In the genomic region with DNA sequence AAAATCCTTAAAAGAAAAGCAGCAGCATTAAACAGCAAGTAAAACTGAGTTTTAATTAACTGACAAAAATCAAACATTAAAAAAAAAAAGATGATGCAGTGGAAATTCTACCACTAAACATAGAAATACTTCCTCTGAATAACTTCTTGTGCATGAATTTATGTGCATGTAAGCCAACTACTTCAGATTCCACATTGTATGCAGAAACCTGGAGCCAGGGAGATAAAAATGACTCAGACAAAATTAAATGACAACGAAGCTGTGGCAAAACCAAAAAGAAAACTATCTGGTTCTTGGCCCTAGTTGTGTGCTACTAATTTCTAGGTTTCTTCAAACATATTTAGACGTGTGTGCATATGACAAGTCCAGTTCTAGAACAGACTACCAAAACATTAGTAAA, we compare ENCODE assay signal across 25 mouse cellular contexts. TPM values are rescaled to one million over a fixed set of nuclear protein-coding genes. Genes with fewer than 3 reads are reported as not detected.
DNase-seq lines count a peak whose midpoint lies in the region; ATAC-seq and TF ChIP-seq lines count a peak whose summit lies in the region.
"Had no signal": no experiment of that assay in that cellular context is flagged by ENCODE, and none has a peak within 500 bp of the region (broad histone marks: within the 10 kb centered on the region; RNA-seq: fewer than 3 reads in every experiment).

No protein-coding gene starts in this region.

- H3K36me3 ChIP-seq in heart, embryonic 14.5 days (ENCODE audit: control insufficient read depth, insufficient read depth, low read length): no peaks in the 10 kb centered on the region
- H3K36me3 ChIP-seq in midbrain, embryonic 14.5 days (ENCODE audit: control insufficient read depth, insufficient read depth, low read length): no peaks in the 10 kb centered on the region
- no peaks in the 10 kb centered on the region for H3K36me3 ChIP-seq in midbrain, embryonic 16.5 days (ENCODE audit: control insufficient read depth, insufficient read depth, low read length)
- H3K36me3 ChIP-seq: G1E; hindbrain, embryonic 13.5 days; limb, embryonic 12.5 days had no signal

- H3K4me2 ChIP-seq in heart, embryonic 14.5 days (ENCODE audit: low read length): peak overlapping the region; percentile 81
- peak overlapping the region; percentile 79 for H3K4me2 ChIP-seq in midbrain, embryonic 14.5 days (ENCODE audit: low read length)
- H3K4me2 ChIP-seq in midbrain, embryonic 16.5 days (ENCODE audit: low read length): no peak overlapping the region
- H3K4me2 ChIP-seq: hindbrain, embryonic 13.5 days; limb, embryonic 12.5 days; liver, embryonic 11.5 days had no signal

- no peak for DNase-seq in heart, postnatal 14 days
- DNase-seq in layer of hippocampus, adult 2 months (ENCODE audit: low spot score in 2 of 2): no peak
- DNase-seq in layer of hippocampus, adult 18-20 months (ENCODE audit: low spot score in 2 of 2): no peak
- DNase-seq in midbrain, embryonic 14.5 days: no peak
- DNase-seq in urinary bladder, postnatal 36 days (ENCODE audit: low spot score in 2 of 2): no peak
- DNase-seq: adrenal gland, adult 8-10 months; B cell, adult 2 months; cerebellum, adult 11-12 months; cerebellum, postnatal 10 days; forebrain, postnatal 0 days; gastrocnemius, postnatal 25 days; kidney, adult 2 months; liver, postnatal 0 days; lung, postnatal 14 days; right cerebral cortex, postnatal 14 days had no signal

- H3K27me3 ChIP-seq in heart, embryonic 14.5 days (ENCODE audit: control insufficient read depth, insufficient read depth, low read length): no peaks in the 10 kb centered on the region
- no peaks in the 10 kb centered on the region for H3K27me3 ChIP-seq in midbrain, embryonic 14.5 days (ENCODE audit: control insufficient read depth, insufficient read depth, low read length)
- no peaks in the 10 kb centered on the region for H3K27me3 ChIP-seq in midbrain, embryonic 16.5 days (ENCODE audit: control insufficient read depth, insufficient read depth, low read depth, low read length)
- H3K27me3 ChIP-seq: hindbrain, embryonic 13.5 days; limb, embryonic 12.5 days had no signal

- TF ChIP-seq CTCF in layer of hippocampus, adult 2 months (conservative IDR thresholded peaks at IDR 0.05): no peak

- H3K4me3 ChIP-seq in heart, embryonic 14.5 days (ENCODE audit: control insufficient read depth in 1 of 2, insufficient read depth in 1 of 2, low read depth in 1 of 2, low read length in 2 of 2): no peak overlapping the region
- H3K4me3 ChIP-seq in layer of hippocampus, adult 2 months: peak overlapping the region; percentile 66
- no peak overlapping the region for H3K4me3 ChIP-seq in midbrain, embryonic 14.5 days (replicated peaks; ENCODE audit: low read depth, low read length)
- no peak overlapping the region for H3K4me3 ChIP-seq in midbrain, embryonic 16.5 days (ENCODE audit: low read depth, low read length)
- H3K4me3 ChIP-seq: hindbrain, embryonic 13.5 days; limb, embryonic 12.5 days had no signal

- H3K27ac ChIP-seq in heart, embryonic 14.5 days (replicated peaks in 1 of 2; ENCODE audit: control insufficient read depth in 1 of 2, insufficient read depth in 1 of 2, low read depth in 2 of 2, low read length in 2 of 2): no peak overlapping the region
- peak overlapping the region; percentile 96 for H3K27ac ChIP-seq in layer of hippocampus, adult 2 months
- H3K27ac ChIP-seq in midbrain, embryonic 14.5 days (replicated peaks; ENCODE audit: low read depth, low read length): no peak overlapping the region
- no peak overlapping the region for H3K27ac ChIP-seq in midbrain, embryonic 16.5 days (ENCODE audit: low read length)
- H3K27ac ChIP-seq: forebrain, embryonic 10.5 days; heart, embryonic 10.5 days; hindbrain, embryonic 13.5 days; kidney, postnatal 0 days; limb, embryonic 12.5 days had no signal

- no peak for ATAC-seq in heart, embryonic 14.5 days (ENCODE audit: insufficient number of reproducible peaks, insufficient read depth, low FRiP score, low read depth)
- ATAC-seq in midbrain, embryonic 14.5 days (ENCODE audit: low FRiP score, low TSS enrichment): no peak
- no peak for ATAC-seq in midbrain, embryonic 16.5 days
- ATAC-seq: activated CD4-positive, CD25-positive, alpha-beta regulatory T cell, adult 4 months; forebrain, postnatal 0 days; liver, postnatal 0 days had no signal

- no peaks in the 10 kb centered on the region for H3K9me3 ChIP-seq in heart, embryonic 14.5 days (ENCODE audit: control insufficient read depth, low read length)
- H3K9me3 ChIP-seq in midbrain, embryonic 14.5 days (ENCODE audit: control insufficient read depth, low read length): no peaks in the 10 kb centered on the region
- no peaks in the 10 kb centered on the region for H3K9me3 ChIP-seq in midbrain, embryonic 16.5 days (replicated peaks; ENCODE audit: control insufficient read depth, low read length, poor library complexity, severe bottlenecking)
- H3K9me3 ChIP-seq: forebrain, embryonic 10.5 days; heart, embryonic 10.5 days; hindbrain, embryonic 13.5 days; limb, embryonic 12.5 days had no signal

- intact Hi-C loops in heart, postnatal 14 days (cut with DNase I): loop anchor here (5.0 kb wide), 1 partner anchor 102 kb away; no protein-coding TSS in a partner anchor

- H3K9ac ChIP-seq in heart, embryonic 14.5 days (ENCODE audit: low read length): peak overlapping the region; percentile 21; the same call in 1 of the 2 replicates
- H3K9ac ChIP-seq in midbrain, embryonic 14.5 days (replicated peaks; ENCODE audit: low read length): no peak overlapping the region
- no peak overlapping the region for H3K9ac ChIP-seq in midbrain, embryonic 16.5 days (ENCODE audit: low read depth, low read length)
- H3K9ac ChIP-seq: forebrain, postnatal 0 days; hindbrain, embryonic 13.5 days; limb, embryonic 12.5 days; liver, postnatal 0 days had no signal

- H3K4me1 ChIP-seq in heart, embryonic 14.5 days (ENCODE audit: control insufficient read depth in 2 of 2, insufficient read depth in 2 of 2, low read length in 2 of 2): peaks cover 2 to 34% of the 10 kb centered on the region in 2 experiments; a peak in 3 of 4 replicates
- peaks cover 22% of the 10 kb centered on the region for H3K4me1 ChIP-seq in midbrain, embryonic 14.5 days (ENCODE audit: control insufficient read depth, insufficient read depth, low read length)
- peaks cover 17% of the 10 kb centered on the region for H3K4me1 ChIP-seq in midbrain, embryonic 16.5 days (ENCODE audit: control insufficient read depth, insufficient read depth, low read length)

- WGBS in heart, embryonic 14.5 days: 49% methylated on average over 2 of the region's 2 CpGs
- WGBS in midbrain, embryonic 14.5 days: 82% methylated on average over 2 of the region's 2 CpGs
- 76% methylated on average over 2 of the region's 2 CpGs for WGBS in midbrain, embryonic 16.5 days

RNA-seq across cellular contexts. Expression of gene Rasal2, which starts 2.7 kb away (rescaled TPM):
- polyA plus RNA-seq in heart, embryonic 14.5 days (2014; fragmentation: Nextera tagmentation; extraction: Ambion mirVana): 24.8 and 26.6 TPM in 2 replicates
- total RNA-seq in heart, postnatal 14 days (2021): 10 to 100 TPM; 33.0 to 36.5 TPM
- 10 to 100 TPM; 91.1 to 93.7 TPM for total RNA-seq in layer of hippocampus, adult 2 months (2021)
- 10 to 100 TPM; 79.0 to 80.8 TPM for total RNA-seq in layer of hippocampus, adult 18-20 months (2021)
- 48.8 and 64.2 TPM in 2 replicates for polyA plus RNA-seq in midbrain, embryonic 14.5 days (2014; fragmentation: Nextera tagmentation; extraction: Ambion mirVana)
- 46.7 and 53.0 TPM in 2 replicates for polyA plus RNA-seq in midbrain, embryonic 16.5 days (2015; fragmentation: Nextera tagmentation; extraction: Ambion mirVana)

RNA-seq across cellular contexts. Expression of gene Cryzl2, which starts 48.7 kb away (rescaled TPM):
- polyA plus RNA-seq in heart, embryonic 14.5 days (2014; fragmentation: Nextera tagmentation; extraction: Ambion mirVana): 37.9 and 39.2 TPM in 2 replicates
- 10 to 100 TPM; 11.8 to 14.3 TPM for total RNA-seq in heart, postnatal 14 days (2021)
- total RNA-seq in layer of hippocampus, adult 2 months (2021): 1 to 10 TPM; 4.3 to 5.1 TPM
- total RNA-seq in layer of hippocampus, adult 18-20 months (2021): 1 to 10 TPM; 5.5 to 5.7 TPM
- polyA plus RNA-seq in midbrain, embryonic 14.5 days (2014; fragmentation: Nextera tagmentation; extraction: Ambion mirVana): 6.2 and 7.6 TPM in 2 replicates
- polyA plus RNA-seq in midbrain, embryonic 16.5 days (2015; fragmentation: Nextera tagmentation; extraction: Ambion mirVana): 6.2 and 7.2 TPM in 2 replicates
- polyA plus RNA-seq: G1E had no signal
